Mouse (Mus musculus) embryonic stem cell, embryonic (primary cell): ENCODE measurements around the gene Ddx54.

ENCODE experiments used
- CTCF ChIA-PET, 4 experiments: fragments of 300-600 bp in 2 of 4; fragments of 350-600 bp in 2 of 4; sonication (Branson Sonifier 250); formaldehyde crosslinking; loops; one replicate each; lab custom pipeline; 2022; ENCODE audit warnings: inconsistent platforms in 2 of 4; lab: Charles Lee
- POLR2A ChIA-PET, 4 experiments: fragments of 300-600 bp in 2 of 4; fragments of 350-600 bp in 2 of 4; sonication (Branson Sonifier 250); formaldehyde crosslinking; loops; one replicate each; lab custom pipeline; 2022; ENCODE audit warnings: antibody characterized with exemption in 4 of 4, inconsistent platforms in 1 of 4; lab: Charles Lee

Ddx54 gene

GRCm38 (mm10) chr5:120592141-120592540, 20.4 kb upstream of the Ddx54 start:
- CTCF ChIA-PET = interaction anchor here (0.6 to 9.6 kb wide), 19 partner anchors 9 to 190 kb away, joined by 3 to 103 read pairs (median 5); partner anchors contain the start of gene Plbd2 (in 1 of the 4)
- POLR2A ChIA-PET = interaction anchor here in 3 of 4 experiments (0.5 to 1.6 kb wide), 8 partner anchors 9 to 134 kb away, joined by 3 to 5 read pairs (median 3); no protein-coding TSS in a partner anchor

DNA sequence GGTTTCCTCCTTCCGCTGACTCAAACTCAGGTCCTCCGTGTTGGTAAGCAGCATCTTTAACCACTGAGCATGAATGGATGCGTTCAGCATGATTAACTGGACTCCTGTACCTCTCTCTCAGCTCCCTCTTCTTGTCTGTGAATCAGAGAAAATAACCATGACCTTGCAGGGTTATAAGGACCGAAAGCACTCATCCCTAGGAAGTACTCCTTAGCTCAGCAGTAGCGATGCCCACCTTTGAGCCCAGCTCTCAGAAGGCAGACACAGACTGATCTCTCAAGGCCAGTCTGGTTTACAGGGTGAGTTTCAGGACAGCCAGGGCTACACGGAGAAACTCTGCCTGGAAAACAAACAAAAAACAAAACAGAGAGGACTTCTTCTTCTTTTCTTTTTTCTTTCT, 18.1 kb upstream of the Ddx54 start:
- ChIA-PET CTCF (interaction anchor here in 3 of 4 experiments (0.7 to 9.6 kb wide), 4 partner anchors 10 to 31 kb away, joined by 3 to 103 read pairs (median 10); no protein-coding TSS in a partner anchor), POLR2A (interaction anchor here in 1 of 4 experiments (1.0 to 2.1 kb wide), 2 partner anchors 11 to 17 kb away, joined by 3 to 7 read pairs; partner anchors contain the start of genes Ddx54 and Rita1)

DNA sequence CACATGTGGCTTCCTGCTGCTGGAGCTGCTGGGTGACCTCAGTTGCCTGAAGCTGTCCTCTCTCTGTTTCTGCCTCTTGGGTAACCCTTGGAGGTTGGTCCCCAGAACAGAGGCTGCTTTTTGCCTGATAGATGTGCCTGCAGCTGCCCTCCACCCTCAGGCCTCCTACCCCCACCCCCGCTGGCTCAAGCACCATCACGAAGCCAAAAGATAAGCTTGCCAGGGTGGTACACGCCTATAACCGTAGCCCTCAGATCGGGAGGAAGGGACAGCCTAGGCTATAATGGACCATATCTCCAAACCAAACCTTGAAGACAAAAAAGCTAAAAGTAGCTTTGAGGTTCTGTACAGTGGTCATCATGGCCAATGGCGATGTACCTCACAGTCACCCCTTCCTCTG, 12.9 kb upstream of the Ddx54 start:
- ChIA-PET CTCF (interaction anchor here (0.6 to 10.3 kb wide), 13 partner anchors 7 to 858 kb away, joined by 3 to 214 read pairs (median 4); partner anchors contain the start of genes Ddx54 (in 1 of the 4), Oas2 (in 1 of the 4) and Rita1 (in 1 of the 4)), POLR2A (interaction anchor here in 2 of 4 experiments (0.5 to 2.1 kb wide), 7 partner anchors 15 to 315 kb away, joined by 3 to 6 read pairs (median 3); partner anchors contain the start of gene Plbd2 (in 1 of the 2))

DNA sequence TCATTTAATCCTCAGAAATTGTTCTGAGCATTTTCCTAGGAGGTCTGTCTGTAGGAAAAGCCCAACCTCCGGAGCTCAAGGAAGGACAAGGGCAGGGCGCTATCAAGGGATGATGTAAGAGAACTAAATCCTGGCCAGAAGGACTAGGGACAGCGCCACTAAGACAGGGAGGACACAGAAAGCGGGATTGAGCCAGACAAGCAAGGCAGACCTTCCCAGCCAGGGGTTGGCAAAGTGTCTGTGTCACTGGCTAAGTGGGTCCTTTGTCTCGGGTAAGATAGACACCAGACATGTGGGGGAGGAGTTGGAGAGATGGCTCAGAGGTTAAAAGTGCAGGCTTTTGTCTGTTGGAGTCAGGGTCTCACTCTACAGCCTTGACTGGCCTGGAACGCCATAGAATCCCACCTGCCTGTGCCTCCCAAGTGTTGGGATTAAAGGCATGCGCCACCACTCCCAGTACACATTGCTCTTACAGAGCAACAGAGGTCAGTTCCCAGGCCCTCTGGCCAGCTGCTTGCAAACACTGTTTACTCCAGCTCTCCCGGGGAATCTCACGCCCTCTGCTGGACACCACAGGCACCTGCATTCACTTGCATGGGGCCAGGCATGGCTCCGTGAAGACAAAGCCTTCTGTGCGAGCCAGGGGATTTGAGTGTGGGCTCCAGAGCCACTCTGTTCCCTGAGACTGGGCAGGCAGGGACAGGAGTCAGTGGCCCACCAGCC, 11.4 kb upstream of the Ddx54 start:
- POLR2A ChIA-PET = interaction anchor here in 3 of 4 experiments (0.7 to 2.9 kb wide), 25 partner anchors 9 to 117 kb away, joined by 3 to 14 read pairs (median 3); partner anchors contain the start of genes Ddx54 (in 2 of the 3), Rita1 (in 2 of the 3), Plbd2 (in 1 of the 3) and Slc8b1 (in 1 of the 3)
- CTCF ChIA-PET = interaction anchor here (0.6 to 10.3 kb wide), 75 partner anchors 8 to 498 kb away, joined by 3 to 214 read pairs (median 4); partner anchors contain the start of genes Iqcd (in 3 of the 4), Tpcn1 (in 3 of the 4), Cfap73 (in 1 of the 4) and Oas1c (in 1 of the 4)

- ChIA-PET CTCF (interaction anchor here in 3 of 4 experiments (0.5 to 10.3 kb wide), 41 partner anchors 9 to 249 kb away, joined by 3 to 214 read pairs (median 7); partner anchors contain the start of genes Iqcd (in 2 of the 3), Tpcn1 (in 2 of the 3), Cfap73 (in 1 of the 3) and Ddx54 (in 1 of the 3)), POLR2A (interaction anchor here (0.5 to 2.9 kb wide), 14 partner anchors 9 to 1302 kb away, joined by 3 to 14 read pairs (median 4); partner anchors contain the start of genes Rita1 (in 2 of the 4), Ddx54 (in 1 of the 4) and Tpcn1 (in 1 of the 4))
Observed at GRCm38 (mm10) chr5:120602210-120602609, 10.3 kb upstream of the Ddx54 start.

- ChIA-PET CTCF (interaction anchor here in 3 of 4 experiments (0.6 to 10.3 kb wide), 7 partner anchors 11 to 158 kb away, joined by 3 to 214 read pairs (median 4); partner anchors contain the start of genes Iqcd (in 2 of the 3) and Tpcn1 (in 2 of the 3)), POLR2A (no interaction called here)
Observed at GRCm38 (mm10) chr5:120603515-120603914, 9.0 kb upstream of the Ddx54 start.

- CTCF ChIA-PET = interaction anchor here (0.6 to 10.3 kb wide), 124 partner anchors 9 to 624 kb away, joined by 3 to 214 read pairs (median 5); partner anchors contain the start of genes Slc8b1 (in 3 of the 4), Iqcd (in 2 of the 4), Plbd2 (in 2 of the 4) and Sds (in 2 of the 4)
- POLR2A ChIA-PET = interaction anchor here in 3 of 4 experiments (0.6 to 2.9 kb wide), 42 partner anchors 9 to 1257 kb away, joined by 3 to 18 read pairs (median 4); partner anchors contain the start of genes Slc8b1 (in 2 of the 3), Iqcd (in 1 of the 3), Oas2 (in 1 of the 3) and Tpcn1 (in 1 of the 3)
Observed at GRCm38 (mm10) chr5:120604839-120605238, 7.7 kb upstream of the Ddx54 start.

DNA sequence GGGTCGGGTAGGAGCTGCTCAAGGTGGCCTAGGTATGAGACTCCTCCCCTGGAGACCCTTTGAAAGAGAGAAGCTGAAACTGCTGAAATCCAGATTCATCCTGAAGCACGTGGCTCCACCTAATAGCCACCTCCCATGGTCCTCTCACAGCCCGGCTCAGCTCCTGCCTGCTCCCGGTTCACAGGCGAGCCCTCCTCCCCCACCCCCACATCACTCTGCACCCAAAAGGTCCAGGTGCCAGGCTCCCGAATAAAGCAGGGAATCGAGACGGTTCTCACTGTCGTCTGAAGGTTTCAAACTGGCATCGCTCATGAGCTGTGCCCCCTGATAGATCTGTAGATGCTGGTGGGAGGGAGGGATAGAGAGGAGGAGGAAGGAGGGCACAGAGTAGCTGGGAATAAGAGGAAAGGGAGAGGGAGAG, 7.3 kb upstream of the Ddx54 start:
- ChIA-PET CTCF (interaction anchor here (0.5 to 10.3 kb wide), 159 partner anchors 8 to 623 kb away, joined by 3 to 214 read pairs (median 5); partner anchors contain the start of genes Sds (in 3 of the 4), Slc8b1 (in 3 of the 4), Iqcd (in 2 of the 4) and Plbd2 (in 2 of the 4)), POLR2A (interaction anchor here in 3 of 4 experiments (0.5 to 2.9 kb wide), 59 partner anchors 8 to 1257 kb away, joined by 3 to 18 read pairs (median 4); partner anchors contain the start of genes Iqcd (in 2 of the 3), Slc8b1 (in 2 of the 3), Tpcn1 (in 2 of the 3) and Cfap73 (in 1 of the 3))

GRCm38 (mm10) chr5:120605688-120606087, 6.9 kb upstream of the Ddx54 start:
- CTCF ChIA-PET = interaction anchor here (0.5 to 10.3 kb wide), 149 partner anchors 8 to 1785 kb away, joined by 3 to 214 read pairs (median 5); partner anchors contain the start of genes Sds (in 3 of the 4), Slc8b1 (in 3 of the 4), Iqcd (in 2 of the 4) and Plbd2 (in 2 of the 4)
- POLR2A ChIA-PET = interaction anchor here (0.5 to 2.9 kb wide), 57 partner anchors 8 to 794 kb away, joined by 3 to 18 read pairs (median 4); partner anchors contain the start of genes Iqcd (in 2 of the 4), Tpcn1 (in 2 of the 4), Cfap73 (in 1 of the 4) and Oas2 (in 1 of the 4)

DNA sequence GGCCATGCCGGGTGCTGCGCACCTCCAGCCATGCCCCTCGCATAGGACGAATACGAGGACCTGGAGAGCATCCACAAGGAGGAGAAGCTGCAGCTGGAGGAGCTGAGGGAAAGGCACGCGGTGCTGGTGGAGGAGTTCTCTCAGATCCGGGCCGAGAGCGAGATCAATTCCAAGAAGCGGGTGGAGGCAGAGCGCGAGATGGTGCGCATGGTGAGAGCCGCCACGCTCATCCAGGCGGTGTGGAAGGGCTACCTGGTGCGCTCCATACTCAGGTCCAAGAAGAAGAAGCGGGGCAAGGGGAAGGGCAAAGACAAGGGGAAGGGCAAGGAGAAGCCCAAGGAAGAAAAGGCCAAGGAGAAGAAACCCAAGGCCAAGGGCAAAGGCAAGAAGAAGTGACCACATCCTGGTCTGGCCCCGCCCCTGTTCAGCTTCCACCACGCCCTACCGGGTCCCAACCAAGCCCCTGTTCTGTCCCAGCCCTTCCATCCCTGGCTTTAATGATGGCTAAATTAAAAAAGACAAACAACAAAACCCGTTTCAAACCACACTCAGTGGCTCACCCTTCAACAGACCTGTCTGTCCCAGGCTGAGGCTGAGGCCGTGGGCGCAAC, 5.8 kb upstream of the Ddx54 start:
- POLR2A ChIA-PET = interaction anchor here in 3 of 4 experiments (0.5 to 2.9 kb wide), 9 partner anchors 9 to 155 kb away, joined by 3 to 17 read pairs (median 3); partner anchors contain the start of genes Cfap73 (in 1 of the 3), Iqcd (in 1 of the 3) and Tpcn1 (in 1 of the 3)

GRCm38 (mm10) chr5:120607335-120607734, 5.2 kb upstream of the Ddx54 start:
- POLR2A ChIA-PET = interaction anchor here in 3 of 4 experiments (0.6 to 1.1 kb wide), 7 partner anchors 9 to 462 kb away, joined by 3 to 4 read pairs (median 3); no protein-coding TSS in a partner anchor
- CTCF ChIA-PET = interaction anchor here in 3 of 4 experiments (0.6 to 10.3 kb wide), 17 partner anchors 10 to 216 kb away, joined by 3 to 214 read pairs (median 3); partner anchors contain the start of genes Cfap73 (in 1 of the 3), Iqcd (in 1 of the 3), Rasal1 (in 1 of the 3) and Tpcn1 (in 1 of the 3)

More for the DNA sequence above, 5.8 kb upstream of the Ddx54 start:
- CTCF ChIA-PET = interaction anchor here (0.6 to 10.3 kb wide), 24 partner anchors 10 to 189 kb away, joined by 3 to 214 read pairs (median 7); partner anchors contain the start of genes Cfap73 (in 1 of the 4), Iqcd (in 1 of the 4), Oas1e (in 1 of the 4) and Rasal1 (in 1 of the 4)

DNA sequence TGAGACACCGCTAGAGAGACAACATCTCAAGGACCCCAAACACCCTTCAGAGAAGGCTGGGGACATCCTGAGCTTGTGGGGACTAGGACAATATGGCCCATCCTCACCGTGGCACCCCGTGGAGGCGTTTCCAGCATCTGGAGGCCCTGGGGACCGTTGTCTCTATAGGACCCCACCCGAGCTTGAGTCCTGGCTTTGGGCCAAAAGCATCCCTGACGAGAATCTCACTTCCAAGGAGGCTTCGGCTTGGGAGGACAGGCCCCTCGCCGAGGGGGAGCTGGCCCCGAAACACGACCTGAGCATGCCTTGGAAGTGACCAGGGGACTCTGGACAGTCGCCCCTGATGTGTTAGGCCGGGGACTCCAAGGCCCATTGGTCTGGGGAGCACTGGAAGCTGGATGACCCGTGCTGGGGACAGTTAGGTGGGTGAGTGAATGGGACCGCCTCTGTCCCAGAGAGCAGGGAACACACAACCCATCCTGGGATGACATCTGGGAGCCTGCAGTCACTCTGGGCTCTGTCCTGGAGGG, 3.2 kb upstream of the Ddx54 start:
- POLR2A ChIA-PET = interaction anchor here in 3 of 4 experiments (0.6 to 2.6 kb wide), 7 partner anchors 11 to 106 kb away, joined by 3 to 6 read pairs (median 3); partner anchors contain the start of genes Plbd2 (in 1 of the 3) and Slc8b1 (in 1 of the 3)
- CTCF ChIA-PET = interaction anchor here in 3 of 4 experiments (0.6 to 1.1 kb wide), 5 partner anchors 10 to 144 kb away, joined by 3 to 6 read pairs (median 3); no protein-coding TSS in a partner anchor

DNA sequence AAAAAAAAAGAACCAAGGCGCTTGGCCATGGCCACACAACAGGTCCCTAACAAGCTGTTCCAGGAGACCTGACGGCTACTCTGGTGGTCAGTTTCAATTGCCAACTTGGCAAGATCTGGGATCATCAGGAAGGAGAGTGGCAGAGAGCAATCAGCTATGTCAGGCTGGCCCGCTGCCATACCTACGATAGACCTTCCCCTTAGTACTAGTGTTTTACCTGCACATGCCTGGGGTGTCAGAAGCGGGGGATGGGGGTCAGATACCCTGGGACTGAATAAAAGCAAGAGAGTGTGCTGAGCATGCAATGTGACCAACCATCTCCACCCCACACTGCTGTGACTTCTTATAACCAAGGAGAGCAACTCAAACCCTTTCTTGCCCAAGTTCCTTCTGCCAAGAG, 1.6 kb upstream of the Ddx54 start:
- ChIA-PET POLR2A (interaction anchor here (0.6 to 2.6 kb wide), 6 partner anchors 8 to 151 kb away, joined by 3 to 6 read pairs (median 4); partner anchors contain the start of gene Rasal1 (in 1 of the 4)), CTCF (interaction anchor here in 2 of 4 experiments (0.6 to 1.5 kb wide), 5 partner anchors 9 to 170 kb away, joined by 3 to 7 read pairs (median 3); partner anchors contain the start of gene Plbd2 (in 1 of the 2))

DNA sequence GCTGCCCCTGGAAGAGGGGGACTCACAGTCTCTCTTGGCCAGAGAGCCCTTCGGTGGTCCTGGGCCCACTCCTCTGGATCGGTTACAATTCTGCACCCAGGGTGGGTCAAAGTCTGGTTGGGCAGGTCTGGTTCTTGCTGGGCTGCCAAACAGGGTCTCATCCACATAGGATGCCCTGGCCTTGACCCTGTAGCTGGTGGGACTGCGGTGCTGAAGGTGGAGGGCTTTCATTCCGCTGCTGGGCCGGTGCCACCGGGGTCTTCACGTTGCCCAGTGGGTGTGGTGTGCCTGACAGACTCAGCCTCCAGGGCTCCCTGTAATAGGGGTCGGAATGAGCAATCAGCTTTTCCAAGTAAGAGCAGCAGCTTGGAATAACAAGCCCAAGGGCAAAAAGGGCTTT, 1.1 kb upstream of the Ddx54 start:
- ChIA-PET POLR2A (interaction anchor here in 3 of 4 experiments (0.6 to 2.6 kb wide), 8 partner anchors 9 to 151 kb away, joined by 3 to 10 read pairs (median 4); no protein-coding TSS in a partner anchor), CTCF (interaction anchor here in 2 of 4 experiments (0.6 to 1.5 kb wide), 8 partner anchors 9 to 170 kb away, joined by 3 to 7 read pairs (median 3); partner anchors contain the start of gene Plbd2 (in 1 of the 2))
